Mouse (Mus musculus) telencephalon, adult 2 months (tissue): ENCODE measurements around the gene Gm21721.
"Not testable (repeated sequence)": the region's sequence is repeated elsewhere in the genome, so short reads cannot be mapped to it uniquely, and the experiment has no call there.

Experiments used
- DNase-seq: peaks from one replicate; pipeline ENCODE4 v3.0.0-alpha.2; 2011; ENCODE audit warnings: low read depth, low spot score

Gm21721 gene

GRCm38 (mm10) chrY:9202090-9202489 lies at the start of gene Gm21721:
TSS of gene Gm21721 (minus strand) at chrY:9202190.
- not testable (repeated sequence) for DNase-seq
